Mouse (Mus musculus): ENCODE results near the gene Mpv17l2. TPM values are rescaled to one million over a fixed set of nuclear protein-coding genes. Genes with fewer than 3 reads are reported as not detected.

Gene Mpv17l2
- polyA plus RNA-seq, 1 experiment from 2014 or later, result 52.2 TPM

GRCm38 (mm10) chr8:70744806-70745205, 15.9 kb downstream of the Mpv17l2 start:
- no peak overlapping the region for H3K4me2 ChIP-seq
- H3K4me3 ChIP-seq, result no peak overlapping the region
- H3K36me3 ChIP-seq, result no peaks in the 10 kb centered on the region
- no peak for ATAC-seq
- H3K9ac ChIP-seq, result no peak overlapping the region
- no peaks in the 10 kb centered on the region for H3K9me3 ChIP-seq (replicated peaks)
- H3K4me1 ChIP-seq, result peaks cover 13% of the 10 kb centered on the region
- 28% methylated on average over 11 of the region's 11 CpGs for WGBS (ENCODE audit: insufficient replicate concordance)
- no peak overlapping the region for H3K27ac ChIP-seq
- H3K27me3 ChIP-seq (replicated peaks), result peaks cover 100% of the 10 kb centered on the region

GRCm38 (mm10) chr8:70743656-70744590, 16.8 kb downstream of the Mpv17l2 start:
- 7% methylated on average over 48 of the region's 48 CpGs for WGBS (ENCODE audit: insufficient replicate concordance)

GRCm38 (mm10) chr8:70742981-70743655, 17.6 kb downstream of the Mpv17l2 start:
- WGBS (ENCODE audit: insufficient replicate concordance), result 4% methylated on average over 38 of the region's 38 CpGs
- H3K27me3 ChIP-seq (replicated peaks), result peaks cover 97% of the 10 kb centered on the region
- peak; percentile 23; the same call in 1 of the 2 replicates for ATAC-seq
- no peak overlapping the region for H3K9ac ChIP-seq
- H3K4me3 ChIP-seq, result peak overlapping the region; percentile 26; the same call in 1 of the 2 replicates
- no peaks in the 10 kb centered on the region for H3K36me3 ChIP-seq
- H3K4me1 ChIP-seq, result peaks cover 13% of the 10 kb centered on the region
- peak overlapping the region; percentile 53 for H3K4me2 ChIP-seq
- no peaks in the 10 kb centered on the region for H3K9me3 ChIP-seq (replicated peaks)
- no peak overlapping the region for H3K27ac ChIP-seq

More at GRCm38 (mm10) chr8:70743656-70744590, 16.8 kb downstream of the Mpv17l2 start:
- H3K9me3 ChIP-seq (replicated peaks), result no peaks in the 10 kb centered on the region
- H3K4me3 ChIP-seq, result peak overlapping the region; percentile 26; the same call in 1 of the 2 replicates
- peaks cover 13% of the 10 kb centered on the region for H3K4me1 ChIP-seq
- peak overlapping the region; percentile 53 for H3K4me2 ChIP-seq
- H3K27me3 ChIP-seq (replicated peaks), result peaks cover 98% of the 10 kb centered on the region
- no peak overlapping the region for H3K9ac ChIP-seq
- no peak overlapping the region for H3K27ac ChIP-seq
- H3K36me3 ChIP-seq, result no peaks in the 10 kb centered on the region
- peak; percentile 20; the same call in 1 of the 2 replicates for ATAC-seq

- no peak overlapping the region for H3K4me2 ChIP-seq
- ATAC-seq, result no peak
- no peak overlapping the region for H3K4me3 ChIP-seq
- no peaks in the 10 kb centered on the region for H3K9me3 ChIP-seq (replicated peaks)
- no peak overlapping the region for H3K9ac ChIP-seq
- peaks cover 13% of the 10 kb centered on the region for H3K4me1 ChIP-seq
- H3K27ac ChIP-seq, result no peak overlapping the region
- peaks cover 97% of the 10 kb centered on the region for H3K27me3 ChIP-seq (replicated peaks)
- 60% methylated on average over 11 of the region's 11 CpGs for WGBS (ENCODE audit: insufficient replicate concordance)
- H3K36me3 ChIP-seq, result no peaks in the 10 kb centered on the region
Measured at GRCm38 (mm10) chr8:70742176-70742575, 18.6 kb downstream of the Mpv17l2 start.

GRCm38 (mm10) chr8:70741661-70742060, 19.1 kb downstream of the Mpv17l2 start:
- no peak for ATAC-seq
- H3K27ac ChIP-seq, result no peak overlapping the region
- no peak overlapping the region for H3K4me2 ChIP-seq
- no peak overlapping the region for H3K4me3 ChIP-seq
- peaks cover 93% of the 10 kb centered on the region for H3K27me3 ChIP-seq (replicated peaks)
- no peak overlapping the region for H3K9ac ChIP-seq
- H3K36me3 ChIP-seq, result no peaks in the 10 kb centered on the region
- peaks cover 13% of the 10 kb centered on the region for H3K4me1 ChIP-seq
- 59% methylated on average over 5 of the region's 5 CpGs for WGBS (ENCODE audit: insufficient replicate concordance)
- no peaks in the 10 kb centered on the region for H3K9me3 ChIP-seq (replicated peaks)

GRCm38 (mm10) chr8:70738211-70738610, 22.5 kb downstream of the Mpv17l2 start:
- ATAC-seq, result no peak
- Histone ChIP-seq H3K27me3 (replicated peaks) (peaks cover 65% of the 10 kb centered on the region), H3K27ac (no peak overlapping the region), H3K9ac (no peak overlapping the region), H3K4me3 (no peak overlapping the region), H3K4me2 (no peak overlapping the region), H3K4me1 (peaks cover 4% of the 10 kb centered on the region; the same call in 1 of the 2 replicates), H3K9me3 (replicated peaks) (no peaks in the 10 kb centered on the region), H3K36me3 (no peaks in the 10 kb centered on the region)
- 37% methylated on average over 3 of the region's 3 CpGs for WGBS (ENCODE audit: insufficient replicate concordance)

GRCm38 (mm10) chr8:70737705-70738104, 23.0 kb downstream of the Mpv17l2 start:
- WGBS (ENCODE audit: insufficient replicate concordance), result 54% methylated on average over 5 of the region's 5 CpGs

GRCm38 (mm10) chr8:70730956-70731355, 29.8 kb downstream of the Mpv17l2 start:
- 65% methylated on average over 4 of the region's 4 CpGs for WGBS (ENCODE audit: insufficient replicate concordance)
- peaks cover 18% of the 10 kb centered on the region; the same call in 1 of the 2 replicates for H3K4me1 ChIP-seq
- no peak overlapping the region for H3K9ac ChIP-seq
- H3K4me3 ChIP-seq, result no peak overlapping the region
- no peak overlapping the region for H3K4me2 ChIP-seq
- H3K27me3 ChIP-seq (replicated peaks), result peaks cover 77% of the 10 kb centered on the region
- no peak overlapping the region for H3K27ac ChIP-seq
- ATAC-seq, result no peak
- no peaks in the 10 kb centered on the region for H3K9me3 ChIP-seq (replicated peaks)
- H3K36me3 ChIP-seq, result no peaks in the 10 kb centered on the region

More at GRCm38 (mm10) chr8:70737705-70738104, 23.0 kb downstream of the Mpv17l2 start:
- Histone ChIP-seq H3K36me3 (no peaks in the 10 kb centered on the region), H3K27ac (no peak overlapping the region), H3K4me3 (no peak overlapping the region), H3K4me1 (no peaks in the 10 kb centered on the region), H3K4me2 (no peak overlapping the region), H3K9me3 (replicated peaks) (no peaks in the 10 kb centered on the region), H3K9ac (no peak overlapping the region), H3K27me3 (replicated peaks) (peaks cover 65% of the 10 kb centered on the region)
- ATAC-seq, result no peak

- ATAC-seq, result no peak
- H3K9me3 ChIP-seq (replicated peaks), result no peaks in the 10 kb centered on the region
- H3K27me3 ChIP-seq (replicated peaks), result peaks cover 80% of the 10 kb centered on the region
- peak overlapping the region; percentile 59 for H3K4me2 ChIP-seq
- H3K27ac ChIP-seq, result no peak overlapping the region
- H3K4me1 ChIP-seq, result peaks cover 18% of the 10 kb centered on the region; the same call in 1 of the 2 replicates
- H3K36me3 ChIP-seq, result no peaks in the 10 kb centered on the region
- peak overlapping the region; percentile 42 for H3K4me3 ChIP-seq
- H3K9ac ChIP-seq, result peak overlapping the region; percentile 25; the same call in 1 of the 2 replicates
- 4% methylated on average over 34 of the region's 34 CpGs for WGBS (ENCODE audit: insufficient replicate concordance)
Measured at GRCm38 (mm10) chr8:70729808-70730475, 30.8 kb downstream of the Mpv17l2 start.

GRCm38 (mm10) chr8:70726721-70727120, 34.0 kb downstream of the Mpv17l2 start:
- H3K4me1 ChIP-seq, result peaks cover 18% of the 10 kb centered on the region; the same call in 1 of the 2 replicates

GRCm38 (mm10) chr8:70725792-70726447, 34.8 kb downstream of the Mpv17l2 start:
- H3K9ac ChIP-seq, result no peak overlapping the region
- 21% methylated on average over 14 of the region's 14 CpGs for WGBS (ENCODE audit: insufficient replicate concordance)
- no peak overlapping the region for H3K4me3 ChIP-seq
- no peaks in the 10 kb centered on the region for H3K9me3 ChIP-seq (replicated peaks)
- no peak for ATAC-seq
- peaks cover 68% of the 10 kb centered on the region for H3K27me3 ChIP-seq (replicated peaks)
- no peaks in the 10 kb centered on the region for H3K36me3 ChIP-seq
- H3K4me1 ChIP-seq, result peaks cover 18% of the 10 kb centered on the region; the same call in 1 of the 2 replicates
- H3K27ac ChIP-seq, result no peak overlapping the region
- H3K4me2 ChIP-seq, result no peak overlapping the region

More at GRCm38 (mm10) chr8:70726721-70727120, 34.0 kb downstream of the Mpv17l2 start:
- ATAC-seq, result no peak
- no peak overlapping the region for H3K27ac ChIP-seq
- H3K9me3 ChIP-seq (replicated peaks), result no peaks in the 10 kb centered on the region
- H3K4me2 ChIP-seq, result no peak overlapping the region
- no peaks in the 10 kb centered on the region for H3K36me3 ChIP-seq
- 45% methylated on average over 11 of the region's 11 CpGs for WGBS (ENCODE audit: insufficient replicate concordance)
- H3K27me3 ChIP-seq (replicated peaks), result peaks cover 76% of the 10 kb centered on the region
- no peak overlapping the region for H3K4me3 ChIP-seq
- no peak overlapping the region for H3K9ac ChIP-seq
